Mouse (Mus musculus) heart, adult 9 months (tissue): ENCODE data around the gene Epsti1.
A peak's percentile ranks its signal among the peaks of the same experiment; 100 is the strongest.

Experiments
- DNase-seq, 2 experiments: peaks; one replicate each; pipeline ENCODE4 v3.0.0; 2022; ENCODE audit warnings: low spot score in 2 of 2

Gene Epsti1

GRCm38 (mm10) chr14:77904171-77904762 is at the start of gene Epsti1:
TSS of gene Epsti1 (plus strand) at chr14:77904239.
- DNase-seq = peak; percentile 9

DNA sequence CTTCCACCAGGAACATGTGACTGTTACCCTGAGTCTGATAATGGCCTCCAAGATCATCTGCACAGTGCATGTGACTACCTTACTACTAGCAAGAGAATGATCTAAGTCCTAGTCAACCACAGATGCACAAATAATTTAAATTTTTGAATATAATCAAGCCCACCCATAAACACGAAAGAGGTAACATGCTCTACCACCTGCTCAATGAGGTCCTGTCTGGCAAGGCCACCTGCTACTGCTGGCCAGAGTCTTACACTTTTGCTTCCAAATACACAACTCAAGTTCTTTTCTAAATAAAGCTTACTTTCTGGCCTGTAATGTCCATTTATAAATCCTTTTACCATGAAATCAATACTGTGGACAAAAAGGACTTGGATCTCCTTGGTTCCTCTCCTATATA is 44.1 kb upstream of the Epsti1 start:
- no peak for DNase-seq

GRCm38 (mm10) chr14:77860841-77861560 is 43.0 kb upstream of the Epsti1 start:
- no peak for DNase-seq

DNA sequence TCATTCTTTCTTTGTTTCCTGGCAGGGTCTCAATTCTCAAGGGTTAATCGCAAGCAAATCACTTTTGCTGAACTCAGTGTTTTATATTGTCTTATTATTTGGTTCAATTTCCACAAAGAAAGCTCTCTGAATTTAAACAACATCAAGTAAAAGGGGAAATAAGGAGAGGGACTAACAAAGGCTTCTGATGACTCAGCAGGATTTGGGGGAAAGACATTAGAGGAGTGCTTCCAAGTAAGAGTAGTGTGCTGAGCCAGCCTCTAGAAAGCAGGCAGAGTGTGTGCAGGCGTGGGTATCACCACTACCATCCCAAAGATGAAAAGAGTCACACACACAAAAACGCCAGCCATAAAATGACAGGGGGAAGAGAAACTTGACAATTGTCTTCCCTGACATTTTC is 40.0 kb upstream of the Epsti1 start:
- peak in 1 of 2 experiments; percentile 19 for DNase-seq

GRCm38 (mm10) chr14:77864510-77864909 is 39.5 kb upstream of the Epsti1 start:
- DNase-seq = no peak

GRCm38 (mm10) chr14:77867601-77868000 is 36.4 kb upstream of the Epsti1 start:
- no peak for DNase-seq

DNA sequence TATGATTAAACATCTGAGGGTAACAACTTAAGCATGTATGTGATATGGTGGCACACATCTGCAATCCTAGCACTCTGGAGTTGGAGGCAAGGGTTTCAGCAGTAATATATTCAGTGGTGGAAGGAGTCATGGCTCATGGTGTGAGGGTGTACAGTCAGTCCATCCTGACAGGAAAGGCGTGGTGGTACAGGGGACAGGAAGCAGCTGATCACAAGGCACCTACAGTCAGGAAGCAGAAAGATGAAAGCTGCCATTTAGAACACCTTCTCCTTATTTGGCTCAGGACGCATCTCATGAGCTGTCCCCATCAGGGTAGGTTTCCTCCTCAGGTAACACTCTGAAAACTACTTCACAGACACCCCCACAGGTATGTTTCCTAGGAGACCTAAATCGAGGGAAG is 33.1 kb upstream of the Epsti1 start:
- DNase-seq = no peak

GRCm38 (mm10) chr14:77871380-77871975 is 32.6 kb upstream of the Epsti1 start:
- no peak for DNase-seq

DNA sequence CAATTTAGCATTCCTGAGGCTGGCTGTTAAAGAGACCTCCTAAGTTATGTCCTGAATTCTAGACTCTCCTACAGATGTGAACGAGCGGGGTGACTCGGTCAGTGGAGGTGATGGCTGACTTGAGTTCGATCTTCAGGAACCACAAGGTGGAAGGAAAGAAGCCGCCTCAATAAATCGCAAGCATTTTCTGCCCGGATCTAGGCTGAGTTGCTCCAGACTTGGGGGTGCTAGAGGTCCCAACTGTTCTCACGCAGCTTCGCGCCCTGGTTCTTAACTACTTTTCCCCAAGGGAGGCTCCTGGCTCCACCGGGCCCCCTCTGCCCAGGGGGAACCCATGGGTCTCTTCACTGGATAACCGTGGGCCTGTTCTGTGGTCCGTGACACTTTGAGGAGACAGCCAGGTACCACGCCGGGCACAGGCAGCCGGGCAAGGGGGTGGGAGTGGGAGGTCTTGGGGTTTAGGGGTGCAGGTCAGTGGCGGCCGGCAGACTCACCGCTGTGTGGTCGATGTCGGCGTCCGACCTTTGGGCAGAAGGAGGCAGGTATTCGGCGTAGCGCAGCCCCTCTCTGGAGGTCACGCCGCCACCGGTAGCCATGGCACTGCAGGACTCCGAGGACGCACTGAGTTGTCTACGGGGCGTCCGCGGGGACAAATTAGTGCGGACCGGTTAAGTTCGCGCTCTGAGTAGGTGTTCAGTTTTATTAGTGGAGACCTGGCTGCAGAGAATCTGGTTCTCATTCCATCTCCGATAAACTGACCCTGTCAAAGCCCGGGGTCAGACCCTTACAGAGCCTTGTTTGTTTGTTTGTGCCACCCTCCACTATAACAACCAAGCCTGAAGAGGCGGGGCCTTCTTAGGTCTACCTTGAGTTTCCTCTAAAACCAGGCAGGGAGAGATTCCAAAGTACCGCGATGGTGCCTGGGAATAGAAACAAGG is 29.5 kb upstream of the Epsti1 start, which contains the start of gene Dnajc15:
Dnajc15 (minus strand) TSS at position 822 of the 938 bp plus-strand sequence.
- DNase-seq = peak; percentile 78 to 86

DNA sequence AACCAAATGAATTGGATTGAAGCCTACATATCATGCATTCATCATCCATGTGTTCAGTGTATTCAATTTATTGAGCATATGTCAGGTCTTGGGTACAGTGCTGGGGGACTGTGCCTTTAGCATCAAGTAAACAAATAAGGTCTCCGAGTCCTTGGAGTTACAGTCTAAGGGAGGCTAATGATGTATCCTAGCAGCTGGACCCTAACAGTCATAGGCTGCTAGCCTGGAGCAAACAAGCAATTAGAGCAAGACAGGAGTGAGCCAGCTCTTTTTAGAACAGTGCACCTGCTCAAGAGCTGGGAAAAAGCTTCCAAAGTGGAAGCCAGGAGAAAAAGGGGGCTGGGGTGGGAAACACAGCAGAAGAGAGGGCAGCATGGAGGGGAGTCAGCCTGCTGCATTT is 27.8 kb upstream of the Epsti1 start:
- no peak for DNase-seq

- peak in 1 of 2 experiments; percentile 13 for DNase-seq
These were observed 26.2 kb upstream of the Epsti1 start for GRCm38 (mm10) chr14:77877876-77878275.

- no peak for DNase-seq
These were observed 22.0 kb upstream of the Epsti1 start for GRCm38 (mm10) chr14:77881998-77882397.

DNA sequence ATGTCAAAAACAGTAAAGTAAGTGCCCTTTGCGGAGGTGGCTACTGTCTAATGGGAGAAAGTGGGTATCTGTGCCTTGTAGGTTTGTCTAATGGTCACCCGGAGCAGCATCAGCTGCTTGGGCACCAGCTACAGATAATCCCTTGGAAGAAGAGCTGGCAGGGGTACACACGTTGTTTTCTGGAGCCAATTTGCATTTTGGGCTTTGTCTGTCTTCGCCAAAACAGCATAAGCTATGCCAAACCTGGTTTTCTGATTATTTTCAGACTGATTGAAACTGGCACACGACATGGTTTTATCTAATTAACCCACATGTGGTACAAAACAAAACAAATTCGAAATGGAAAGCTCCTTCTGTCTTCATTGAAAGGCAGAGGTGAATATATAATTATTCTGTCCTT is 21.4 kb upstream of the Epsti1 start:
- no peak for DNase-seq

GRCm38 (mm10) chr14:77886376-77886775 is 17.7 kb upstream of the Epsti1 start:
- DNase-seq = no peak

- DNase-seq = no peak
These were observed 17.1 kb upstream of the Epsti1 start for GRCm38 (mm10) chr14:77886941-77887340.

DNA sequence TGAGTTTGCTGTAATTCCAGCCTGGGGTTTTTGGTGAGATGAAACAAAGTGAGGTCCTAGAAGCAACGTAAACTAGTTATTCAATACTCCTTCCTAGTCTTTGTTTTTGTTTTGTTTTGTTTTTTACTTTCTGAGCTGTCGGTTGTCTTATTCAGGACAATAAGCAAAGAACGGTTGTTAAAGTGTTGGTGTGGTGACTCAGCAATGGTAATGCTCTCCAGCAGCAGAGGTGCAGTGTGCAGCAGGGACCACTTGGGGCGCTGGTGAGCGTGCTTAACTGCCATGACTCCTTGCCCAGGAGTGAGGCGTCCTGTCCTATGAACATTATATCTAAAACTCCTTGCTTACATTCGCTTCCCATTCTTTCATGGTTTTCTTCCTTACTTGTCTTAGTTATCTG is 14.1 kb upstream of the Epsti1 start:
- DNase-seq = no peak

- DNase-seq = no peak
These were observed 8.1 kb upstream of the Epsti1 start for GRCm38 (mm10) chr14:77895951-77896350.

GRCm38 (mm10) chr14:77902541-77902940 is 1.5 kb upstream of the Epsti1 start:
- DNase-seq = no peak

- no peak for DNase-seq
These were observed 1.4 kb downstream of the Epsti1 start for GRCm38 (mm10) chr14:77905466-77905865.

DNA sequence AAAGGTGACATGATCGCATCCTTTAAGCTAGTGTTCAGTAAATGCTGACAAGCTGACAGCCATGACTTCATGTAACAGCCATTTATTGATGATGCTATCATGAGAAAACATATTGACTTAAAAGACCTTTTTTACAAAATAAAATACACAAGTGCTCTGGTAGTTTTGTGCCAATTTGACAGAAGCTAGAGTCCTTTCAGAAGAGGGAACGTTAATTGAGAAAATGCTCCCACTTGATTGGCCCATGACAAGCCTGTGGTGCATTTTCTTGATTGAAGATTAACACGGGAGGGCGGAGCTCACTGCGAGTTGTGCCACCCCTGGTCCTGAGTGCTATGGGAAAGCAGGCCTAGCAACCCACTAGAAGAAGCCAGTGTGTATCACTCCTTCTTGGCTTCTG is 2.5 kb downstream of the Epsti1 start:
- no peak for DNase-seq

- no peak for DNase-seq
These were observed 11.7 kb downstream of the Epsti1 start for GRCm38 (mm10) chr14:77915776-77916175.

- no peak for DNase-seq
These were observed 17.6 kb downstream of the Epsti1 start for GRCm38 (mm10) chr14:77921641-77922040.
